Mouse (Mus musculus): Measurements from ENCODE around the gene Tamm41.
A peak's percentile ranks its signal among the peaks of the same experiment; 100 is the strongest.

Gene Tamm41

DNA sequence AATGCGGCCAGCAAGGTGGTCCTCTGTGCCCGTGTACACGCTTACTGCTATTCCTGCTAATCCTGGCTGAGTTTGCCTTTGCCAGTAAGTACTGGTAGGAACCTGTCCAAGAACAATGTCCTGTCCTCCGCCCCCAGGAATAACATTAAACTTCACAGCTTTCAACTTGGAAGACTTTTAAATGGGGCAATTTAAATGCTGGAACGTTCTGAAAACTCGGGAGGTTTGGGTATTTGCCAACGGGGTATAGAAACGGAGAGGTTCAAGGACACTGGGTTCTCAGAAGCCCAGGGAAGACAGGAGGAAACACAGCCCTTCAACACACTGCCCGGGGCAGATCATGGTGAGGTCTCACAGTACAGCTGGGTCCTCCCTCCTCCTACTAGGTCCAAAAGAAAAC is 14.8 kb downstream of the Tamm41 start:
- peak; percentile 62 for DNase-seq

- no peak for DNase-seq
Observed at GRCm38 (mm10) chr6:115015461-115015860, 22.2 kb downstream of the Tamm41 start.

- DNase-seq: peak; percentile 52
Observed at GRCm38 (mm10) chr6:115013574-115013973, 24.1 kb downstream of the Tamm41 start.

DNA sequence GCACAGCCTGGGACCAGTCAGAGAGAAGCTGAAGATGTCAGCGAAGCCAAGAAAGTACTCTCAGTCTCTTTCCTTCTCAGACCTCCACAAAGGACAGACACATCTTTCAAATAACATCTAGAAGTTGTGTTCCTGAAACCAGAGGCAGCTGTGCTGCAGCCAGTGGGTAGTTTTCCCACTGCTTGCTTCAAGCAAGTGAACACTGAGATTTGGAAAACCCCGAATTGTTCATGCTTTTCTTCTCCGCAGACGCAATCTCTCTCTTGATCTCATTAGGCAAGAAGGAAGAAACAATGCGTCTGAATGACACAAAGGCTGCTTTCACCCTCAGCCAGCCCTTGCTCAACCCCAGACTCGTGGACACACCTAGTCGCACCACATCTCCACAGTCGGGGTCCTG is 25.9 kb downstream of the Tamm41 start:
- DNase-seq: no peak

DNA sequence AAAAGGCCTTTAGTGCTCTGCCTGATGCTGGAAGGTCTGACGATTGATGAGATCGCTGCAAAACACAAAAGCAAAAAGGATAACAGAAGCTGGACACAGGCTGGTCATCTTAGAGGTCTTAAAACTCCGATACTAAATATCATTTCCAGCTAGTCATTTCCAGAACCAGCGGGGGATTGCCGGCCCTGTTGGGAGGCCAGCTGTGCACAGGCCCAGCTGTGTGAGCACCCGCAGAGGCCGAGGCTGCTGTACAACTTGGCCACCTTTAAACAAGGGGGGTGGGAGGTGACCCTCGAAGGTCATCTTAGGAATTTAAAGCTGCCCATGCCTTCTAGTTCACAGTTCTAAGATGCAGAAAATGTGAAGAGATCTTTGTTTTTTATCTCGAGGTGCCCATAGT is 26.9 kb downstream of the Tamm41 start:
- DNase-seq: no peak

DNA sequence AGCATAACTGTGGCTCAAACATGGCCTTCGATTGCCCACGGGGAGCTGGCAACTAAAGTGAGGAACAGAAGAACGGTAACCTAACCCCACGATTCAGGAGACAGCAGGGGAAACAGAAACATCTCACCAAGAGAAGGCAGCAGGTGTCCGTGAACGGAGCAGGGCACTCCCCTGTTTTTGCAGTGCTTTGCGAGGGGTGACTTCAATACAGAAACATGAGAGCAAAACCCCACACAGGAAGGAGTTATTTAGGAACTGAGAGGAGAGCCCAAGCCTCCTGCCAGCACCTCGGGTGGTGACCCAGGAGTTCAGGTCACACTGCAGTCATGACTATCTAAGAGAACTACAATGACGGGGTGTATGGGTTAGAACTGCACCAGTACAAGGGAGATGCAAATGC is 27.4 kb downstream of the Tamm41 start:
- no peak for DNase-seq

DNA sequence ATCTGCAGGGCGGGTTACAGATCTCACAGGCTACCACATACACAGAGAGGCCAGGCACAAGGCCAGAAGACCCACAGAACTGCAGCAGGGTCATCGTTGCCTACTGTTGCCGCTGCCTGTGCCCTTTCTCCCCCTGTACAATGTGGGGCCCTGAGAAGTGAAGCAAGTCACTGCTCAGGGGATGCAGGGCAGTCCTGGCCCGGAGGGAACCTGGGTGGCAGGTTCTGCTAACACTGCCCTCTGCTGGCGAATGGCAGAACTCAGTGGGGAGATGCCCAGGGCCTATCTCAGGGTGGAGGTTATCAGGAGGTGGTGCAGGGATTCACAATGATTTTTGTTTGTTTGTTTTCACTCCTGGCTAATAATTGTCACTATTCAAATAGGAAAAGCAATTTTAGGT is 29.9 kb downstream of the Tamm41 start:
- peak; percentile 81 for DNase-seq

DNA sequence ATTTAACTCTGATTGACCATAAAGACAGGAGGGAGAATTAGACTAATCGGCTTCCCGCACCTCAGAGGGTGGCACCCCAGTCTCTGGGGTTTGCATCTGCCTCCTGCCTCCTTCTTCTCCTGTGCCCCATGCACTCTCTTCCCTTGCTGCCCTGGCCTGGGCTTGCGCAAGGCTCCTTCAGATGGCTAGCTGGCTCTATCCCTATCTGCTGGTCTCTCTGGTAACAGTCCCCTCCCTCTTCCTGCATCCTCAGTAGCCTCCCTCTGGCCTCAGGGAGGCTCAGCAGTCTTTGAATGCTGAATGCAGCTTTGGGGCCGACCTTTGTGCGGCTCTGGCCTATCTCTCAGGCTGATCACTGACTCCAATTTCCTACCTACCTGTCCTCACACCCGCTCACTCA is 30.7 kb downstream of the Tamm41 start:
- no peak for DNase-seq

- no peak for DNase-seq
Observed at GRCm38 (mm10) chr6:115006065-115006464, 31.6 kb downstream of the Tamm41 start.

- no peak for DNase-seq
Observed at GRCm38 (mm10) chr6:115005351-115005890, 32.3 kb downstream of the Tamm41 start.

DNA sequence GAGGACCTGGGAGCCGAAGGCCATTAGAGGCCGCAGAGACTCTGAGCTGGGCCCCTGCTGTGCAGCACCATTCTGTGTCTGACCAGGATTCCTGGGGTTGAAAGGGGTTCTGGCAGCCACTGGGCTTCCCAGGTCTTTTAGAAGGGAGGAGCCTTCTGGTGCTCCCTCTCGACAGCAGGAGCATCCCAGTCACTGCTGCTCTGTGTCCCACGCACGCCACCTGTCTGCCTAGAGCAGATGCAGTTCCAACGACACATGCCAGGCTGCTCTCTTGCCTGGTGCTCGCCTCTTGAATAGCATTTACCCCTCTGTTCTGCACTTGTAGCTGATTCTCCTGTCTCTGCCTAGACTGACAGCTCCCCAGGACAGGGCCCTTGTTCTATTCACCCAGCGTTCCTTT is 33.0 kb downstream of the Tamm41 start:
- DNase-seq: no peak

- no peak for DNase-seq
Observed at GRCm38 (mm10) chr6:114998374-114999031, 39.2 kb downstream of the Tamm41 start.

DNA sequence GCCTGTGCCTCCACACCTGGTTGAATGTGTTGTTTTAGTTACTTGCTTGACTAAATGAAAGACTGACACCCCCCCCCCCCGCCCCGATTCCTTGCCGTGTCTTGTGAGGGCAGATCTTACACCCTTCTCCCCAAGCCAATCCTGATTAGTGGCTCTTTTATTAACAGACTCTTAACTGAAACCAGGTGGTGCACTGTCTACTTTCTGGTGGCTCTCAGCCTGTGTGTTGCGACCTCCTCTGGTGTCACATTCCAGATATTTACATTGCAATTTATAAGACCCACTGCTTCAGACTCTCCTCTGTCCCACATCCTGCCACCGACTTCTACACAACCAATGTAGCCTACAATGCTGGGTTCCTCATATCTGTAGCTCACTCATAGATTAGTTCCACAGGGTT is 40.2 kb downstream of the Tamm41 start:
- DNase-seq: no peak

DNA sequence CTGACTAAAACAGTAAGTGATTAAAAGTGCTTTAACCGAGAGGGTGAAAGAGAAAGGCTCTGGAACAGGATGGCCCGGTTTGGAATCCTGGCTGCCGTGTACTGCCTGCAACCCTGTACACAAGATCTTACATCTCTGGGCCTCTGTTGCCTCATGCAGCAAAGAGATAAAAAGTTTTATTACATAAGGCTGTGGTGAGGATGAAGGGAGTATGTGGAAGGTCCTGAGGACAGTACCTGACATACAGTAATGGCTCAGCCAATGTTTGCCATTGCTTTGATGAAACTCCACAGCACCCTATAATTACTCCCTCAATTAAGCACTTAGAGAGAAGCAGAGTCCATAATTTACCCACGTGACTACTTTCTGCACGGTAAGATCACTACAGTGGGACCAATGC is 40.8 kb downstream of the Tamm41 start:
- DNase-seq: no peak

- DNase-seq: no peak
Observed at GRCm38 (mm10) chr6:114994079-114994478, 43.6 kb downstream of the Tamm41 start.

DNA sequence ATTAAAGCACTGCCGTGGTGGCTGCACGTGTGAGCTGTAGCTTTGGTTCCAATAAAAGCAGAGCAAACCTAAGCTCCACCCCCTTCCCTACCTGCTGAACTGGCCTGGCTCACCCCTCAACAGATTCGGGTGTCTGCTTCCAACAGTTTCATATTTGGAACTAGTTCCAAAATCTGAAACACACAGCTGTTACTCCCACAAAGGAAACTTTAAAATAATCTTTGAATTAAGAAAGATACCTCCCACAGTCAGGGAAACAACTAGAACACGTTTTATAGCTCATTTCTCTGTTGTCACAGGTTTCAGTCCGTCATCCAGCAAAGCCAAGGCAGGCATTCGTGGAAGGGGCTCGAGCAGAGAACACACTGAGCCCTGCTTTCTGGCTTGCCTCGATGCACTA is 44.0 kb downstream of the Tamm41 start:
- DNase-seq: no peak

DNA sequence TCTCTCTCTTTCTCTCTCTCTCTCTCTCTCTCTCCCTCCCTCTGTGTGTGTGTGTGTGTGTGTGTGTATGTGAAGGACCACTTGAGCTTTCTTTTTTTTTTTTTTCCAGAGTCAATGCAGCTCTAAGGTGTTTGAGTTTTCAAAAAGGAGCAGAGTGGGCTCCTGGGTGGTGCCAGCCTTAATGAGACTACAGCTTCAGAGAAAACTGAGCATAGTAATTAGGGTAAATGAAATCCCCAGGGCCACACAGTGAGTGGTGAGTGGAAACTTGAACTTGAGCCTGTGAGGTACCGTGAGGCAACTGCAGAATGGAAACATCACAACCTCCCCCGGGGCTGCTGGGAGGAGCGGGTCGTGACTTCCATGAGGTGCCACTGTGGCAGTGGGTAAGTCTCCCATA is 45.8 kb downstream of the Tamm41 start:
- DNase-seq: no peak

GRCm38 (mm10) chr6:114988619-114988980 is 49.1 kb downstream of the Tamm41 start:
- DNase-seq: peak; percentile 38

DNA sequence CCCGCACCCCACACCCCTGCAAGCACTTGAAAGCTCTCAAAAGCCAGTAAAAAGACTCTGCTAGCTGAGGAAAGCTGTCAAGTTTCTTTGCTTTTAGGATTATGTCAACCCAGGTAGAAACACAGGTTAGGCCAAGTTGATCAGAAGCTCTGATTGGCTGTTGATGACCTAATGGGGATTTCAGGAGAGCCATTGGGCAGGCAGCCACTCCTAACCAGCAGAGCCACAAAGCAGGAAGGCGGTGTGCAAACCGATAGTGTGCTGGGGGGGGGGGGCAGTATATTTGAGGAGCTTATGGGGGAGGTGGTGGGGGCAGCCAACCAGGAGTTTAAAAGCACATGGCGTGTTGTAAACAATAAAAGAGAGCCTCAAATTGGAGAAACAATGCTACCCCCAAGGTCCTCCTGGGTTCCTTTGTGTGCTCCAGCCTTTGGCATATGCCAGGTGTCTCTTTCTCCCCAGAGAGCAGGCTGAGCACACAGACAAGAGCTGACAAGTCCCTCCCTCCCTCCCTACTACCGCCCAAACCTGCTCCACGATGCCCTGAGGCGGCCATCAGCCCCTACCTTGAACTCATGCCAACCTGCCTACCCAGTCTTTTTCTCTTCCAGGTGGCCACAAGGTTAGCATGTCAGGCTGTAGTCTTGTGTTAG is 49.6 kb downstream of the Tamm41 start:
- DNase-seq: peak; percentile 38

DNA sequence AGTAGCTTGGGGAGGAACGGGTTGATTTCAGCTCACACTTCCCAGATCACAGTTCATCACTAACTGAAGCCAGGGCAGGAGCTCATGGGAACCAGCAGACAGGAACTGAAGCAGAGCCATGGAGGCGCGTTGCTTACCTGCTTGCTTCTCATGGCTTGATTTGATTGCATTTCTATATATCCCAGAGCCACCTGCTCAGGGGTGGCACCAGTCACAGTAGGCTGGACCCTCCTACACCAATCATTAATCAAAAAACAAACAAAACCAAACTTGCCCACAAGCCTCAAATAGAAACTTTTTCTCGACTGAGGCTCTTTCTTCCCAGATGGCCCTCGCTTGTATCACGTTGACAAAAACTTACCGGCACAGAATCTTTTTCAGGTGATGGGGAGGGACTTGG is 55.0 kb downstream of the Tamm41 start:
- no peak for DNase-seq

DNA sequence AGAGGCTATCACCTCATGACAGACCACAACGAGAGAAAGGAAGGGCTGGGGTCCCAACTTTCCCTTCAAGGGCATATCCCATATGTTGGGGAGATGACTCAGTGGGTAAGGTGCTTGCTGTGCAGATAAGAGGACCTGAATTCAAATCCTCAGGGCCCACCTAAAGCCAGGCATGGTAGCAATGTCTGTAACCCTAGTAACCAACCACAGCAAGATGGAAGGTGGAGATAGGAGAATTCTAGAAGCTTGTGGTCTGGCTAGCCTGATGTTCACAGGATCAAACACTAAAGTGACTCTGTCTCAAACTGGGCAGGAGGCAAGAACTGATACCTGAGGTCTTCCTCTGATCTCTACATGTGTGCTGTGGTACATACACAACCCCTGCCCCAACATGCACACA is 58.0 kb downstream of the Tamm41 start:
- no peak for DNase-seq

- DNase-seq: no peak
Observed at GRCm38 (mm10) chr6:114976915-114977419, 60.7 kb downstream of the Tamm41 start.

DNA sequence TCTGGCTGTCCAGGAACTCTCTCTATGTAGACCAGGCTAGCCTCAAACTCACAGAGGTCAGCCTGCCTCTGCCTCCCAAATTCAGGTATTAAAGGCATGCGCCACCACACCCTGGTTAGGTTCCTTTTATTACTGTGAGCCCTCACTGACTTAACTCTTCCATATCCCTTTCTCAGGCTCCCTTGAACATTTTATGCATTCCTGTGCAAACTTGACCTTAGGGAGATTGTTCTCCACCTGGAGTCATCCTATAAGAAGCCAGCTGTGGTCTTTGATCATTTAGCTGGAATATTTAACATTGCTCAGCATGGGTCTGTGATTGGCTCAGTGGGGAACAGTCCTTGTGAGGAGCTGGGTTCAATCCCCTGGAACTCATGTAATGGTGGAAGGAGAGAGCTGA is 63.3 kb downstream of the Tamm41 start:
- DNase-seq: no peak

DNA sequence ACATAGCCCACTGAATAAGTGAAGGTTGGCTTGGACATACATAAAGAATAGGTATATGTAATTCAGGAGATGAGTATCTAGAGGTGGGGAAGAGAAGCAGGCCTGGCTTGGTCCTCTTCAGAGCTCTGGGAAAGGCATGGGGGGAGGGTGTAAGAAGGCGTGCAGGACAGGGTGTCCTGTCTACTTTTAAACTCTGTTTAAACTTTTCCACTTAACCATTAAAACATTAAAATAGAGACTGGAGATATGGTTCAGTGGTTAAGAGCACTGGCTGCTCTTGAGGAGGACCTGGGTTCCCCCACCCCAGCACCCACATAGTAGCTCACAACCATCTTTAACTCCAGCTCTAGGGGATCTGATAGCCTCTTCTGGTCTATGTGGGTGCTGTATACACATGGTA is 64.7 kb downstream of the Tamm41 start:
- DNase-seq: no peak

- DNase-seq: no peak
Observed at GRCm38 (mm10) chr6:114970895-114971294, 66.8 kb downstream of the Tamm41 start.

Data from kidney, adult 18-20 months (tissue).